Mouse (Mus musculus) spleen, postnatal 4 days (tissue): ENCODE results near the gene Frat2.
"Not testable (repeated sequence)": the region's sequence is repeated elsewhere in the genome, so short reads cannot be mapped to it uniquely, and the experiment has no call there.

Source experiments
- DNase-seq, 2 experiments: peaks; one replicate each; pipeline ENCODE4 v3.0.0; 2022; ENCODE audit warnings: low spot score in 2 of 2

Gene Frat2

DNA sequence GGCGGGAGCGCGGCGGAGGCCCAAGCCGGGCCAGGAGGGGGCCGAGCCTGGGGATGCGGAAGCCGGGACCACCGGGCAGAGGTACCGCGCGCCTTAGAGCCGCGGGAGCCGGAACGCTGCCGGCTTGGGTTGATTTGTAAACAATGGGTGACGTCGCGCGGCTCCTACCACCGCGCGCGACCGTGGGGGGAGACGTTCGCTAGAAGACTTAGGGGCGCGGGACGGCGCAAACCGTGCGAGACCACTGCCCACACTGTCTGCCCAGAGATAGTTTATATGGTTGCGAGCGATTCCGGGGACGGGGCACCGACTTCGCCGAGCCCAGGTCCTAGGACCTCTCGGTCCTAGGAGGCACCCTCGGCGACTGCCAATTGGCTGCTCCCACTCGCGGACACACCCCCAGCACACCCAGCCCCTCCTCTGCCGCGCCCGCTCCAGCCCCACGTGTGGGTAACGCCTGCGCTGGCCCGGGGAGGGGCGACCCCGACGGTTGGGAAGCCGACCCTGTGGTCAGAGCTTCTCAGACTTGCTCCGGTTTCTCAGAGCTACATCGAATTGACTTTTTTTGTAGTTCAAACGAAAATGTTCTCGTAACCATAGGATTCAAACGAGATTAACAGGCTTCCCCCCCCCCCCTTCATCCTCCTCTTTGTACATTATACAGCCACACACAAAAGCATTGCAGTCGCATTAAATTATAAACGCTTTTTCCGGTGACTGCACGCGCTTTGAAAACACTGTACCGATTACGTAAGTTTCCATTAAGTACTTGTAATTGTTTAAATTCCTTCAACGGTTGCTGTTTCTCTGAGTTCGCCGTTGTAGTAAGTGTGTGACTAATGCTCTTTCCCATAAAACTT is at the start of gene Frat2:
TSS of gene Frat2 (minus strand) at position 141 of the 860 bp plus-strand sequence.
- peak; percentile 86 to 93 for DNase-seq

GRCm38 (mm10) chr19:41896319-41896711 is 48.4 kb upstream of the Frat2 start:
- DNase-seq: no peak

- peak; percentile 71 to 81 for DNase-seq
Observed at GRCm38 (mm10) chr19:41895460-41896318, 47.8 kb upstream of the Frat2 start, which contains the start of gene Rrp12. TSS of gene Rrp12 (minus strand) at chr19:41896173.

DNA sequence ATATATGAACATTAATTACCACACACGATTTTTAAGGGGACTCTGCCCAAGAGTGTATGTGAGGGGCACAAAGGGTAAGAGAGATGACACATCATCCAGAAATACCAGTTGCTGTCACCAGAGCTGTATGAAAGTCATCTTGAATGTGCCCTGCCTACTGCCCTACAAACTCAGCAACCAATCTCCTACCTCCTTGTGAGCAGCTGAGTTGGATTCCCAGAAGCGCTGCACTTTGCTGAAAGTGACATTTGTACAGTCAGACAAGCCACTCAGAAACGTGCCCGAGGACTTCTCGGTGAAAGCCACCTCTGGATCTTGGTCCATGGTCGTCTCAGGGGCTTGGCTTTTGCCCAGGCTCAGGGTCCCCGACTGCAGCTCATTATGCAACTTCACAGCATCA is 47.0 kb upstream of the Frat2 start:
- DNase-seq: no peak

- no peak for DNase-seq
Observed at GRCm38 (mm10) chr19:41888191-41888590, 40.3 kb upstream of the Frat2 start.

DNA sequence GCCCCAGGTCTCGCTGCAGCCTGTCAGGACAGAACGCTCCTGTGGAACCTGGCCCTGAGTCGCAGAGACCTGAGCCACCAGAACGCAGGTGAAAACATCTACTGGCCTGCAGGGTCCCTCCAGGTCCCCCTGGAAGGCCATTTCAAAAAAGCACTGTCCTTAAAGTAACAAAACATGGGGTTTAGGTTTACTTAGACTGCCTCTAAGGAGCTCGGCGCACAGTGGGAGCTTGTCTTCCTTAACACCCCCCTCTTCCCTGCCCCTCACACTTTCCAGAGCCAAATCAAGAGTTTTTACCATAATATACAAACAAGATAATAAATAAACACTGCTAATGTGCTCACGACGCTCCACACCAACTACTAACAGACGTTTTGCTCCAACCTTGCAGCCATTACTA is 36.0 kb upstream of the Frat2 start:
- no peak for DNase-seq

- no peak for DNase-seq
Observed at GRCm38 (mm10) chr19:41881842-41882241, 33.9 kb upstream of the Frat2 start.

DNA sequence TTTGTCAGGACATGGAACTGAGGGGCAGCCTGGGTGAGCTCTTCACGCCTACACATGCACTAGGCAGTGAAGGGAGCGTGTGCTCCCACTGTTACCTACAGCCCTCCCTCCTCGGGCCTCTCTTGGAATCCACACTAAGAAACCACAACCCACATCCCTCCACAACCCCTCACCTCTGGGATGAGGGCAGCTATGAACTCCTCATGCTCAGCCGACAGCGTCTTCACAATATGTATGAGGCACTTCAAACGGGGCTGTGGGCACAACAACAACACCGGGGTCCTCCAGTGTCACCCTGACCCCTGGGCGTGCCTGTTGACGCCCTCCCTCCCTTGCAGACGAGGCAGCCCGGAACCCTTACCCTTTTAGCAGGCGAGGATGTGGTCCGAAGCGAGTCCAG is 26.4 kb upstream of the Frat2 start:
- DNase-seq: no peak

DNA sequence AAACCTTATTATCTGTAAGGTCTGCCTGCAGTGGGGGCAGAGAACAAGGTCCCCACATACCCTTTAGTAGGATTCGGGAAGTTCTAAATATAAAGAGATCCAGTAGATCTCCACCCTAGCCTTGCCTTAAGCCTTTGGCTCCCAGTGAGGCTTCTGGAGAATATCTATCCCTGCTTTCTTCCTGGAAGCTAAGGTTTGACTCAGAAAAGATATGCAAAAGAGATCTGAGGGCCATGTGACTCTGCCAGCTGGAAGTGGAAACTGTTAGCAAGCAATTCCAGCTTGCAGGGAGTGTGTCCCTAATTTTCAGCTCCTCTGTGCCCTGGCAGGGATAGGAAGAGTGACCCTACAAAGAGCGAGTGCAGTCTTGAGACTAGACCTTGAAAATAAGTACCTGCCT is 24.4 kb upstream of the Frat2 start:
- no peak for DNase-seq

- not testable (repeated sequence) for DNase-seq
Observed at GRCm38 (mm10) chr19:41869946-41870345, 22.0 kb upstream of the Frat2 start.

- no peak for DNase-seq
Observed at GRCm38 (mm10) chr19:41869296-41869695, 21.4 kb upstream of the Frat2 start.

DNA sequence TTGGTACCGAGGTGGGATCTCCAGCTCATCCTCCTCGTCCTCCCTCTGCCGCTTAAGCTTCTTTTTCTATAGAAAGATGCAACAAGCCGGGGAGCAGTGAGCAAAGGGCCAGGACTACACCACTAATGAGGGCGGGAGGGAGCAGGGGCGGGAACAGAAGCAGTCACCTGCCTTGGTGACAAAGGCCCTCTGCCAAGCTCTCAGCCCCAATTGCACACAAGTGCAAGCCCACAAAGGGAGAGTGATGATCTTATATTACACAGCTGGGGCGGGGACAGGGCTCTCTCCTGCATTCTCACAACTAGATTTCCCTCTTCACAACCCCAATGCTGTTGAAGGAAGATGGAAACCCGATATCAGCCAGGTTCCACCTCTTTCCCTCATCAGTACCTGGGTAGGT is 18.8 kb upstream of the Frat2 start:
- no peak for DNase-seq

- DNase-seq: no peak
Observed at GRCm38 (mm10) chr19:41857816-41858310, 9.9 kb upstream of the Frat2 start.

- DNase-seq: no peak
Observed at GRCm38 (mm10) chr19:41857086-41857762, 9.3 kb upstream of the Frat2 start.

DNA sequence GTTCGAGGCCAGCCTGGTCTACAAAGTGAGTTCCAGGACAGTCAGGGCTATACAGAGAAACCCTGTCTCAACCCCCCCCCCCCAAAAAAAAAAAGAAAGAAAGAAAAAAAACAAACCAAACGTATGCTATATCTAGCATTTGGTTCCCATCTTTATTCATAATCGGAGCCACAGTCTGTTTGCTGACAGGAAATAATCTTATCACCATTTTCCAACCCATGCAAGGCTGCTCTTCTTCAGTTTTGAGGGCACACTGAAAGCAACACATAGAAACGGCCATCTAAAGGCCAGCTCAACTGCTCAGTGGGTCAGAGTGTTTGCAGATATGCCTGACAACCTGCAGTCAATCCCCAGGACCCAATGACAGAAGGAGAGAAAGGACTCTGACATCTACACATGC is 4.5 kb upstream of the Frat2 start:
- no peak for DNase-seq

GRCm38 (mm10) chr19:41850719-41851543 is 3.0 kb upstream of the Frat2 start:
- no peak for DNase-seq

DNA sequence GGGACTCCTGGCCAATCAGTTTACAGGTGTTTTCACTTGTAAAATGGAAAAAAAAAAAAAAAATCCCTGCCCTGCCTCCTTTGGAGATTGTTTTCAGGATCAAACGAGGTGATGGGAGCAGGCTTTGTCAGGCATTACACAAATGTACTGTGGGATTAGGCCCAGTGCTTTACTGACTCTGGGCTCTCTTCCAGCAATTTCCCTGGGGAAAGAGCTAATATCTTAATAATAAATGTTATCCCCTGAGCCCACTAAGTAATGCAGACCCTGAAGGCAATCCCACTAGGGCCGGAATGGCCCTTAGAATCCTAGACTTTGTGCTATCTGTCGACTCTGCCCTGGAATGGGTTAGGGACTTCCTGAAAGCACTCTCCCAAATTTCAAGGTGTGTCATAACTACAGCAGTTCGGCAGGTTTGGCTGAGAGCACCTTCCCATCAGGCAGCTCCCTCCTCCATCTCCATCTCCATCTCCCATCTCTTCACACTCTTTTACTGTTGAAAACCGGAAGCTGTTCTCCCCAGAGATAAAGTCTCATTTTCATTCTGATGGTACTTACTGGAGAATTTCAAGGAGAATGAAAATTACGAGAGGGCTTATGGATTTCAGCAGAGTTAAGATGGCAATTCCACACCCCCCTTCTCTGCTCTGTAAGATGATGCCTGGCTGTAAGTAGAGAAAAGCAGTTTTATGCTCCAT is 2.2 kb upstream of the Frat2 start:
- no peak for DNase-seq

- peak in 1 of 2 experiments; percentile 82 for DNase-seq
Observed at GRCm38 (mm10) chr19:41847614-41847991, 329 bp downstream of the Frat2 start.

DNA sequence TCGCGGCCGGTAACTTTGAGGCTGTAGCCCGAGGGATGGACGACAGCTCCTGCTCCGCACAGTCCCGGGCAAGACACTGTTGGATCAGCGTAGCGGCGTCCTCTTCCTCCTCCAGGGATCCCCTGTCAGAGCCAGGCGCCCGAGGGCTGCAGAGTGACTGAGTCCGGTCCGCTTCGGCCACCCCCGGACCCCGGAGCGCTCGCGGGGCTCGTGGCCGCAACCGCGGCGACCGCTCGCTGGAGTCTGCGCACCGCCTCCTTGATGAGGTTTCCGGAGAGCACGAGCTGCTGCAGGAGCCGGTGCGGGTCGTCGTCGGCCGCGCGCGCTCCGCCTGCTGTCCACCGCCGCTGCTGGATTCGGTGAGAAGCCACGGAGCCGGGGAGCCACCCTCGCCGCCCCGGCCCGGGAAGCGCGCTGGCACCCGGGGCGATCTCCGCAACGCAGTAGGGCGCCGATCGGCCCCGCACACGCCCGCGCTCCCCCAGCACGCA is 796 bp downstream of the Frat2 start:
- peak; percentile 45 to 81 for DNase-seq

DNA sequence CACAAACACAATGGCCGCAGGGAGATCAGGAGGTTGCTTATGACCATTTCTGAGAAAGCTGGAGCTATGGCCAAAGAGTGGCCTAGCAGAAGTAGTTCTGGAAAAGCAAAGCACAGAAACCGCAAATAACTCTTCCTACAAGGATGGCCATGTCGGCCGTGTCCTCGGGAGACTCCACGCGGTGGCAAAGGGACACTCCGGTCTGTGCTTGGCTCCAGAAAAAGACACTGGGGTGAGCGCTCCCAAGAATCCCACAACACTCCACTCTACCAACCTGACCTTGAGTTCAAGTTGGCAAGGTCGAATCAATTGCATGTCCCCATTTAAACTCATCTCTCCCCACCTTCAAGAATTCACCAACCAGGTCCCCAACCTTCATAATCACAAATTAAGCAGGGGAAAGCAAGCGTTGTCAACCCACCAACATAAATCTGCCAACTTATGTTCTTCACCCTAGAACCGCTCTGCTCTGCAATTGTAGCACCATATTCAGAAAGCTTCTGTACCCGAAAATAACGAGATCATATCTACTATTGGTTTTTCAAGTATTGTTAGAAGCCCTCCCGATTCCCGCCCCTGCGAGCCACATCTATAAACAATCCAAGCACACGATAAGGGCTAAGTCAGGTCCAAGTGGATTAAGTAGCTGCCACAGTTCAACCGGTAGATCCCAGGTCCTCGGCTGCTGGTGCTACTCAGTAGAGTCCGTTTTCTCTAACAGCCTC is 1.4 kb downstream of the Frat2 start:
- no peak for DNase-seq
